ENCODE assay signal across 15 mouse cellular contexts in genomic region chr15:97865175-97865574, GRCm38 (mm10). TPM values are rescaled to one million over a fixed set of nuclear protein-coding genes. Genes with fewer than 3 reads are reported as not detected.
DNase-seq lines count a peak whose midpoint lies in the region; ATAC-seq lines count a peak whose summit lies in the region.
"Had no signal": no experiment of that assay in that cellular context is flagged by ENCODE, and none has a peak within 500 bp of the region (broad histone marks: within the 10 kb centered on the region; RNA-seq: fewer than 3 reads in every experiment).

No protein-coding gene starts in this region.

- ATAC-seq in heart, embryonic 15.5 days (replicated peaks; ENCODE audit: insufficient number of reproducible peaks, insufficient read depth, low FRiP score, low read depth): peak; percentile 75
- ATAC-seq in megakaryocyte, adult 5-6 weeks (ENCODE audit: poor library complexity, severe bottlenecking): no peak
- ATAC-seq in megakaryocyte progenitor cell, adult 5-6 weeks (replicated peaks; ENCODE audit: poor library complexity): peak; percentile 58
- ATAC-seq: inflammation-experienced regulatory T-cells, adult 6 months had no signal

- no peaks in the 10 kb centered on the region for H3K36me3 ChIP-seq in heart, embryonic 15.5 days
- peaks cover 5% of the 10 kb centered on the region for H3K36me3 ChIP-seq in megakaryocyte, embryonic 14.5 days (replicated peaks; ENCODE audit: low read length)
- H3K36me3 ChIP-seq: forebrain, embryonic 12.5 days; hindbrain, embryonic 12.5 days; neural tube, embryonic 12.5 days had no signal

- H3K9me3 ChIP-seq in heart, embryonic 15.5 days (replicated peaks): no peaks in the 10 kb centered on the region
- peaks cover 14% of the 10 kb centered on the region for H3K9me3 ChIP-seq in megakaryocyte, embryonic 14.5 days

- H3K27ac ChIP-seq in heart, embryonic 15.5 days: peak overlapping the region; percentile 71
- H3K27ac ChIP-seq: forebrain, embryonic 12.5 days; hindbrain, embryonic 12.5 days; neural tube, embryonic 12.5 days had no signal

- intact Hi-C loops in heart, postnatal 14 days (cut with DNase I): no loop called here

- H3K27me3 ChIP-seq in heart, embryonic 15.5 days: peaks cover 4% of the 10 kb centered on the region; the same call in 1 of the 2 replicates
- peaks cover 9% of the 10 kb centered on the region for H3K27me3 ChIP-seq in megakaryocyte, embryonic 14.5 days (replicated peaks)
- H3K27me3 ChIP-seq: forebrain, embryonic 12.5 days; hindbrain, embryonic 12.5 days; neural tube, embryonic 12.5 days had no signal

- no peak for DNase-seq in heart, postnatal 14 days
- peak; percentile 24 for DNase-seq in liver
- no peak for DNase-seq in kidney, postnatal 36 days
- DNase-seq in yolk sac, embryonic 10.5 days (ENCODE audit: low spot score): no peak
- DNase-seq: cerebellum, postnatal 10 days; gastrocnemius, postnatal 36 days; thymus, postnatal 25 days had no signal

- peaks cover 30% of the 10 kb centered on the region for H3K4me1 ChIP-seq in heart, embryonic 15.5 days (replicated peaks)
- peaks cover 11% of the 10 kb centered on the region for H3K4me1 ChIP-seq in megakaryocyte, embryonic 14.5 days
- H3K4me1 ChIP-seq: neural tube, embryonic 12.5 days had no signal

- no peak overlapping the region for H3K4me3 ChIP-seq in heart, embryonic 15.5 days
- peak overlapping the region; percentile 31 for H3K4me3 ChIP-seq in megakaryocyte, embryonic 14.5 days (replicated peaks)
- H3K4me3 ChIP-seq: forebrain, embryonic 12.5 days; hindbrain, embryonic 12.5 days; neural tube, embryonic 12.5 days had no signal

- no peak overlapping the region for H3K4me2 ChIP-seq in heart, embryonic 15.5 days
- H3K4me2 ChIP-seq: forebrain, embryonic 12.5 days; hindbrain, embryonic 12.5 days; neural tube, embryonic 12.5 days had no signal

- 29% methylated on average over 6 of the region's 6 CpGs for WGBS in heart, embryonic 15.5 days

- no peak overlapping the region for H3K9ac ChIP-seq in heart, embryonic 15.5 days
- H3K9ac ChIP-seq: forebrain, embryonic 12.5 days; hindbrain, embryonic 12.5 days; neural tube, embryonic 12.5 days had no signal

RNA-seq across cellular contexts. Expression of gene Hdac7, which starts 20.9 kb away (rescaled TPM):
- 20.4 and 34.5 TPM in 2 replicates for polyA plus RNA-seq in heart, embryonic 15.5 days (2015; fragmentation: Nextera tagmentation; extraction: Ambion mirVana)
- 10 to 100 TPM; 45.9 to 52.5 TPM for total RNA-seq in heart, postnatal 14 days (2021)
- polyA plus RNA-seq in megakaryocyte, embryonic 14.5 days (2012; ENCODE audit: insufficient read depth, low replicate concordance): 26.8 and 31.2 TPM in 2 replicates
- 15.6 and 17.2 TPM in 2 replicates for total RNA-seq in megakaryocyte, adult 5-6 weeks (2015)
- total RNA-seq in megakaryocyte, adult 5-6 weeks (2017): 5.7 and 6.2 TPM in 2 replicates
- total RNA-seq in megakaryocyte progenitor cell, adult 5-6 weeks (2015): 22.1 and 29.2 TPM in 2 replicates
- 12.6 and 14.0 TPM in 2 replicates for total RNA-seq in megakaryocyte progenitor cell, adult 5-6 weeks (2017)

RNA-seq across cellular contexts. Expression of gene Vdr, which starts 45.3 kb away (rescaled TPM):
- 1.2 and 1.3 TPM in 2 replicates for polyA plus RNA-seq in heart, embryonic 15.5 days (2015; fragmentation: Nextera tagmentation; extraction: Ambion mirVana)
- 1 to 10 TPM; 1.3 to 1.9 TPM for total RNA-seq in heart, postnatal 14 days (2021)
- polyA plus RNA-seq in megakaryocyte, embryonic 14.5 days (2012; ENCODE audit: insufficient read depth, low replicate concordance): 0.20 and 2.6 TPM in 2 replicates
- 2.1 and 4.1 TPM in 2 replicates for total RNA-seq in megakaryocyte, adult 5-6 weeks (2015)
- total RNA-seq in megakaryocyte, adult 5-6 weeks (2017): 0.59 and 1.4 TPM in 2 replicates
- total RNA-seq in megakaryocyte progenitor cell, adult 5-6 weeks (2015): 5.3 and 7.9 TPM in 2 replicates
- 1.7 and 1.9 TPM in 2 replicates for total RNA-seq in megakaryocyte progenitor cell, adult 5-6 weeks (2017)
